Mouse (Mus musculus): ENCODE results near the gene Gas2. TPM values are rescaled to one million over a fixed set of nuclear protein-coding genes. Genes with fewer than 3 reads are reported as not detected.

Gas2 gene
- polyA plus RNA-seq, 1 experiment from 2014 or later = 20.8 TPM

GRCm38 (mm10) chr7:51862097-51862492, 280 bp downstream of the Gas2 start, which contains the start of gene Fancf:
Gene Fancf, minus strand, starts transcription at chr7:51862267.
- peaks cover 39% of the 10 kb centered on the region for H3K36me3 ChIP-seq
- WGBS = under 1% methylated on average over 43 of the region's 43 CpGs

GRCm38 (mm10) chr7:51862842-51863241, 1.0 kb downstream of the Gas2 start:
- no peaks in the 10 kb centered on the region for H3K27me3 ChIP-seq (ENCODE audit: insufficient read depth, poor library complexity, severe bottlenecking)
- 81% methylated on average over 3 of the region's 3 CpGs for WGBS
- peaks cover 23% of the 10 kb centered on the region for H3K4me1 ChIP-seq (replicated peaks)
- no peak for DNase-seq (ENCODE audit: low spot score)
- H3K4me3 ChIP-seq = peak overlapping the region; percentile 70
- peaks cover 35% of the 10 kb centered on the region for H3K36me3 ChIP-seq
- no peaks in the 10 kb centered on the region for H3K9me3 ChIP-seq
- peak overlapping the region; percentile 98 for H3K27ac ChIP-seq

More at GRCm38 (mm10) chr7:51862097-51862492, 280 bp downstream of the Gas2 start, which contains the start of gene Fancf:
- peak; percentile 95 for DNase-seq (ENCODE audit: low spot score)
- Histone ChIP-seq H3K9me3 (no peaks in the 10 kb centered on the region), H3K27me3 (ENCODE audit: insufficient read depth, poor library complexity, severe bottlenecking) (no peaks in the 10 kb centered on the region), H3K27ac (peak within 1 kb of the TSS; percentile 98), H3K4me3 (peak within 1 kb of the TSS; percentile 70), H3K4me1 (replicated peaks) (peaks cover 23% of the 10 kb centered on the region)

DNA sequence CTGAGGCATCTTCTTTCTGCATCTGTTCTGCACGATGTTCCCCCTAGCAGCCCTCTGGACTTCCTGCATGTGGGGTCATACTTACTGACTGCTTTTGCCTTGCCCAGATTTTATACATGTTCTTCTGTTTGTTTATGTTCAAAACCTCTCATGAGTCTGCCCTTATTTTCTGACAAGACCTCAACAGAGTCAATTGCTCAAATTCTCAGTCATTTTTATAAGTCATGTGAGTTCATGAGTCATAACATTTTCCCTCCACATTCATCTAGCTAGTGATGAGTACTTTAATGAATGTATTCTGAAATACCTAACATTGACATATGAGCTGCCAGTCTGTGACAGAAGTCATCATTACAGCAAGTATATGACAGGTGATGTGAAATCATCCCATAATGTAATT, 3.5 kb downstream of the Gas2 start:
- Histone ChIP-seq H3K27ac (no peak overlapping the region), H3K4me1 (replicated peaks) (peaks cover 27% of the 10 kb centered on the region), H3K36me3 (peaks cover 13% of the 10 kb centered on the region), H3K27me3 (ENCODE audit: insufficient read depth, poor library complexity, severe bottlenecking) (no peaks in the 10 kb centered on the region), H3K9me3 (no peaks in the 10 kb centered on the region), H3K4me3 (no peak overlapping the region)
- 73% methylated on average over 1 of the region's 1 CpGs for WGBS
- no peak for DNase-seq (ENCODE audit: low spot score)

- Histone ChIP-seq H3K4me3 (no peak overlapping the region), H3K27ac (no peak overlapping the region), H3K27me3 (ENCODE audit: insufficient read depth, poor library complexity, severe bottlenecking) (no peaks in the 10 kb centered on the region), H3K9me3 (no peaks in the 10 kb centered on the region), H3K4me1 (replicated peaks) (peaks cover 15% of the 10 kb centered on the region), H3K36me3 (peaks cover 16% of the 10 kb centered on the region)
- WGBS = 73% methylated on average over 1 of the region's 1 CpGs
- no peak for DNase-seq (ENCODE audit: low spot score)
These were observed 6.2 kb downstream of the Gas2 start for GRCm38 (mm10) chr7:51867983-51868382.

DNA sequence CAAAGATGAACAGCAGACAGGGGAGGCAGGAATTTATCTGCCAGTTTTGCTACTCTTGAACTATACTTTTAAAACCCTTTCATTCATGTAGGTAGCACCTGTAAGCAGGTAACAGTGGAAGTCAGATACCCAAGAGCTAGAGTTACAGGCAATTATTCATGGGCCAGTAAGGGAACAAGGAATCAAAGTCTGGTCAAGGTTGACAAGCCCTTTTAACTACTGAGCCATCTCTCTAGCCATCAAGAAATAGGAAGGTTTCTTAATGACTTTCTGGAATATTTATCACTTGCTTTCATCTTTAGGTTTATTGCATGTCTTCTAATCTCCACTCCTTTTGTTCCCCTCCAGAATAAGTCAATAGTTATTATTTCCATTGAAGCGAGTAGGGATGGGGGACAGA, 10.2 kb downstream of the Gas2 start:
- H3K36me3 ChIP-seq = peaks cover 8% of the 10 kb centered on the region; the same call in 1 of the 2 replicates
- WGBS = 85% methylated on average over 1 of the region's 1 CpGs
- no peak overlapping the region for H3K27ac ChIP-seq
- H3K4me3 ChIP-seq = no peak overlapping the region
- no peak for DNase-seq (ENCODE audit: low spot score)
- no peaks in the 10 kb centered on the region for H3K9me3 ChIP-seq
- H3K4me1 ChIP-seq (replicated peaks) = peaks cover 4% of the 10 kb centered on the region; the same call in 1 of the 2 replicates
- no peaks in the 10 kb centered on the region for H3K27me3 ChIP-seq (ENCODE audit: insufficient read depth, poor library complexity, severe bottlenecking)

DNA sequence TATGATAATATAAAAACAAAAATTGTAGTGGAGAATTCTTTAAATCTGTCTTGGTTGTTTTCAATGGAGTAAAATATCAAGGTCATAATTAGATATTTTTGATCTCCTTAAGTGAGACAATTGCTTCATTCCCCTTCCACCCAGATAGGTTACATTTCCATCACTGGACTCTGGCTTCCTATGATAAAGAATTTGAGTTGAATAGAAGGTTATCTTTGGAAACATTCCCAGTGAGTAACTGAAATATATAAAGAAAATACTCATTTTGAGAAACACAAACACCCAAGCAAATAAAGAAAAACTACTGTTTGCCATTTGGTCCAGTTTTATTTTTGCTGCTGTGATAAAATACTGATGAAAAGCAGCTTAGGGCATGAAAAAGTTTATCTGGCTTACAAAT, 10.8 kb downstream of the Gas2 start:
- no peak overlapping the region for H3K27ac ChIP-seq
- H3K9me3 ChIP-seq = no peaks in the 10 kb centered on the region
- H3K27me3 ChIP-seq (ENCODE audit: insufficient read depth, poor library complexity, severe bottlenecking) = no peaks in the 10 kb centered on the region
- DNase-seq (ENCODE audit: low spot score) = no peak
- H3K36me3 ChIP-seq = peaks cover 5% of the 10 kb centered on the region; the same call in 1 of the 2 replicates
- H3K4me3 ChIP-seq = no peak overlapping the region
- H3K4me1 ChIP-seq (replicated peaks) = peaks cover 4% of the 10 kb centered on the region; the same call in 1 of the 2 replicates

DNA sequence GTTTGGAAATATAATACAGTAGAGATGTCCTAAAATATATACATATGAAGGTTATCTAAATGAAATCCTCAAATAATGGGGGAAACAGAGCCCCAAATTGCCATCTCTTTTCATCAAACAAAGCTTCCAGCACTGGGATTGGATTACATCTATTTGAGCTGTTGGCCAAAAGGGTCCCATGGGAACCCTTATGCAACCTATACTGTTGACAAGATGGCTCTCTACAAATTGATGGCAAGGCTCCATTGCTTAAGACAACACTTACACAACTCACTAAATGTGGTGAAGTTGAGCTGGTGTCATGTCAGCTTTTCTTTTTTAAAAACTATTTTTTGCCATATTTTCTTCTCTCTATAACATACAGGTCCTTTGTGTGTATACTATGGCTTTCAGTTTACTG, 14.5 kb downstream of the Gas2 start:
- H3K36me3 ChIP-seq = peaks cover 5% of the 10 kb centered on the region; the same call in 1 of the 2 replicates
- H3K27me3 ChIP-seq (ENCODE audit: insufficient read depth, poor library complexity, severe bottlenecking) = no peaks in the 10 kb centered on the region
- H3K4me1 ChIP-seq (replicated peaks) = peaks cover 13% of the 10 kb centered on the region
- no peaks in the 10 kb centered on the region for H3K9me3 ChIP-seq
- no peak for DNase-seq (ENCODE audit: low spot score)
- H3K4me3 ChIP-seq = no peak overlapping the region
- H3K27ac ChIP-seq = no peak overlapping the region

- WGBS = 2% methylated on average over 8 of the region's 8 CpGs
- no peak for DNase-seq (ENCODE audit: low spot score)
These were observed 16.9 kb downstream of the Gas2 start for GRCm38 (mm10) chr7:51878730-51879129.

GRCm38 (mm10) chr7:51879136-51879723, 17.4 kb downstream of the Gas2 start:
- WGBS = 2% methylated on average over 17 of the region's 17 CpGs
- Histone ChIP-seq H3K27me3 (ENCODE audit: insufficient read depth, poor library complexity, severe bottlenecking) (no peaks in the 10 kb centered on the region), H3K27ac (peak overlapping the region; percentile 93), H3K4me1 (replicated peaks) (peaks cover 13% of the 10 kb centered on the region), H3K9me3 (no peaks in the 10 kb centered on the region), H3K4me3 (peak overlapping the region; percentile 63), H3K36me3 (no peaks in the 10 kb centered on the region)
- DNase-seq (ENCODE audit: low spot score) = peak; percentile 72

More at GRCm38 (mm10) chr7:51878730-51879129, 16.9 kb downstream of the Gas2 start:
- no peaks in the 10 kb centered on the region for H3K36me3 ChIP-seq
- H3K4me1 ChIP-seq (replicated peaks) = peaks cover 13% of the 10 kb centered on the region
- no peaks in the 10 kb centered on the region for H3K9me3 ChIP-seq
- peak overlapping the region; percentile 63 for H3K4me3 ChIP-seq
- H3K27ac ChIP-seq = peak overlapping the region; percentile 93
- H3K27me3 ChIP-seq (ENCODE audit: insufficient read depth, poor library complexity, severe bottlenecking) = no peaks in the 10 kb centered on the region

DNA sequence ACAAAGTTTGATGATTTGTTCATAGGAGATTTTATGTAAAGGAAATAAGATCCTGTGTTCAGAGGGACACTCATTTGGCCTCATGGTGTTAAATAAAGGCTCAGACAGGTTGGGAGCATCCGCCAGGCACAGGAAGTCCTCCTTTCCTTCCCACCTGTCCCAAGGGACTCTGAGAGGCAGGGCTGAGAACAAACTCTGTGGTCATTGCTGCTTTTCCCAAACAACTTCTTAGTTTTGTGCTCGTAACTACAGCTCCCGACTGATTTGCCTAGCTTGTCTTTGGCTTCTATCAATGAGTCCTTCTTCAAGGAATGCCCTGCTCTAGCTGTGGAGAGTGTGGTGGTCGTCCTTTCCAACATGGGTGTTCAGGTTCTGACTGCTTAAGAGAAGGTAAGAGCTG, 18.3 kb downstream of the Gas2 start:
- H3K9me3 ChIP-seq = no peaks in the 10 kb centered on the region
- H3K4me3 ChIP-seq = peak overlapping the region; percentile 63; the same call in 1 of the 2 replicates
- no peak for DNase-seq (ENCODE audit: low spot score)
- peaks cover 13% of the 10 kb centered on the region for H3K4me1 ChIP-seq (replicated peaks)
- H3K27me3 ChIP-seq (ENCODE audit: insufficient read depth, poor library complexity, severe bottlenecking) = no peaks in the 10 kb centered on the region
- no peaks in the 10 kb centered on the region for H3K36me3 ChIP-seq
- H3K27ac ChIP-seq = no peak overlapping the region
- WGBS = 80% methylated on average over 4 of the region's 4 CpGs

DNA sequence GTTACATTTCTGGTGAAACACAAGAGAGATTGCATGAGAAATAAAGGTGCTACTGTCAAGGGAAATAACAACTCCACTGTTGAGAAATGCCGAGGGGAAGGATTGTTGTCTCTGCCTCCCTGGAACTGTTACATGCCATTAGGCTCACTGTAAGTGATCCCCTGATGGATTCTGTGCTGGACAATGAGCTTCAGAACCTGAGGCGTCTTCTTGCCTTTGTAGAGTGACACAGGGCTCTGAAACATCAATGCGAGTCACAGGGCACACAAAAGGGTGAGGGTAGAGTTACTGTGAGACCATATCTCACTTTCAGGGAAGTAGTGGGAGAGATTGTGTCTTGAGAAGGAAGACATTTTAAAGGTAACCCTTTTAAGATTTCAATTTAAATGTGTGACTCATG, 23.5 kb downstream of the Gas2 start:
- no peak for DNase-seq (ENCODE audit: low spot score)
- H3K4me1 ChIP-seq (replicated peaks) = no peaks in the 10 kb centered on the region
- H3K9me3 ChIP-seq = no peaks in the 10 kb centered on the region
- H3K4me3 ChIP-seq = no peak overlapping the region
- H3K36me3 ChIP-seq = no peaks in the 10 kb centered on the region
- H3K27ac ChIP-seq = no peak overlapping the region
- 59% methylated on average over 3 of the region's 3 CpGs for WGBS
- H3K27me3 ChIP-seq (ENCODE audit: insufficient read depth, poor library complexity, severe bottlenecking) = no peaks in the 10 kb centered on the region

- Histone ChIP-seq H3K27me3 (ENCODE audit: insufficient read depth, poor library complexity, severe bottlenecking) (no peaks in the 10 kb centered on the region), H3K4me1 (replicated peaks) (no peaks in the 10 kb centered on the region), H3K36me3 (no peaks in the 10 kb centered on the region), H3K27ac (no peak overlapping the region), H3K9me3 (no peaks in the 10 kb centered on the region), H3K4me3 (no peak overlapping the region)
- no peak for DNase-seq (ENCODE audit: low spot score)
- WGBS = 83% methylated on average over 11 of the region's 11 CpGs
These were observed 26.1 kb downstream of the Gas2 start for GRCm38 (mm10) chr7:51887678-51888567.

DNA sequence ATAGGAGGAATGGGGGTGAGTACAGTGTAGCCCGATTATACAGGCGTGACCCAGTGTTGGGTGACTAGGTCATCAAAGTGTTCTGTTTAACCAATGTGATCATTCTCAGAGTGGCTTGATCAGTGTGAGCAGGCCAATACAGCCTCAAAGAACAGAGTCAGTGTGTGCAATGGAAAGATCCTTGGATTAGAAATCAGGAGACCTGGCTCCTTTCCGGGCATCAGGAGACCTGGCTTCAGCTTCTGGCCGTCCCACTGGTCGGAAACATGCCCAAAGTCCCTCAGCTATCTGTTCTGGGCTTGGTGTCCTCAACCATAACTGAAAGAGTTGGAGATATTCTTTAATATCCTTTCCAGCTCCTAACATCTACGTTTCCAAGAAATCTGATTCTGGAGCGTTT, 27.8 kb downstream of the Gas2 start:
- WGBS = 89% methylated on average over 7 of the region's 7 CpGs
- Histone ChIP-seq H3K9me3 (no peaks in the 10 kb centered on the region), H3K27me3 (ENCODE audit: insufficient read depth, poor library complexity, severe bottlenecking) (no peaks in the 10 kb centered on the region), H3K27ac (no peak overlapping the region), H3K4me3 (no peak overlapping the region), H3K36me3 (no peaks in the 10 kb centered on the region), H3K4me1 (replicated peaks) (no peaks in the 10 kb centered on the region)
- no peak for DNase-seq (ENCODE audit: low spot score)

Measured in hindbrain, embryonic 10.5 days (tissue).